Mouse (Mus musculus): Measurements from ENCODE around the gene Gm45337. TPM values are rescaled to one million over a fixed set of nuclear protein-coding genes. Genes with fewer than 3 reads are reported as not detected.
"Not testable (repeated sequence)": the region's sequence is repeated elsewhere in the genome, so short reads cannot be mapped to it uniquely, and the experiment has no call there.

The Gm45337 gene
- polyA plus RNA-seq (2012), result not detected in 2 replicates

DNA sequence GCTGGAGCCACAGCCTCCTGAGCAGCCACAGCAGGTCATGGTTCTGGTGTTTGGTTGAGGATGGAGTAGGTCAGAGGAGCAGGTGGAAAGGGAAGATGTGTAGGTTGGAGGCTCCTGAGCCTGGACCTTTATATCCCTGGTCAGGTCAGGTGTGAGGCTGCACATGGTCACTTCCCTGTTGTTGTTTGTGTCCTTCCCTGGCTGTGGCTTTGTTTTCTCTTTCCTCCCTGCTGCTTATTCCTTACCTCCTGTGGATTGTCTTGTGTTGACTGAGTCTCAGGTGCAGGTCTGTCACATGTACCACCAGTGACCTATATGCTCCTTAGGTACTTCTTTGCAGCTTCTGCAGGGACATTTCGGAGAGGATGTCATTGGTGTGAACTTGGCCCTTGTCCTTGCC, at the start of gene Gm45337:
Gm45337 (minus strand) TSS at position 101 of the 400 bp plus-strand sequence.
- no peak for TF ChIP-seq GATA1 (IDR thresholded peaks at IDR 0.05; ENCODE audit: low read length)

DNA sequence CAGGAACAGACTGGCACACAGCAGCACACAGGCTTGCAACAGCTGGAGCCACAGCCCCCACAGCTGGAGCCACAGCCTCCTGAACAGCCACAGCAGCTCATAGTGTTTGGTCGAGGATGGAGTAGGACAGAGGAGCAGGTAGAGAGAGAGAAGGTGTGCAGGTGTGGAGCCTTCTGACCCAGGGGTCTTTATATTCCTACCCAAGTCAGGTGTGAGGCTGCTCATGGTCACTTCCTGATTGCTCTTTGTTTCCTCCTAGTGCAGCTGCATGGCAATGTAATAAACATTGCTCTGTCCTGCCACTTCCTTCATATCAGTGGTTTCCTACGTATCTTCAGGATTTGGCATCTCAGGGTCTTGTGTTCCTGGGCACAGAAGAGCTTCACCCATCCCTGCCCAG, 45.9 kb upstream of the Gm45337 start, which contains the start of gene Gm10153:
Gm10153 (minus strand) TSS at position 101 of the 400 bp plus-strand sequence.
- no peak for TF ChIP-seq GATA1 (IDR thresholded peaks at IDR 0.05; ENCODE audit: low read length)

DNA sequence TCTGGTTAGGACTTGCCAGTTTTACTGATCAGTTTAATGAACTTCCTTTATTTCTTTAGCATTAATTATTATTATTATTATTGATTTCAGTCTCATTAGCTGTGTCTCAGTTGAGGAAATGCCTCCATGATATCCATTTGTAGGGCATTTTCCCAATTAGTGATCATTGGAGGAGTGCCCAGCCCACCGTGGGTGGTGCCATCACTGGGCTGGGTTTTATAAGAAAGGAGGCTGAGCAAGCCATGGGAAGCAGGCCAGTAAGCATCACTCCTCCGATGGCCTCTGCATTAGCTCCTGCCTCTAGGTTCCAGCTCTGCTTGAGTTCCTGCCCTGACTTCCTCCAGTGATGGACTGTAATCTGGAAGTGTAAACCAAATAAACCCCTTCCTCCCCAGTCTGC, 43.7 kb upstream of the Gm45337 start:
- TF ChIP-seq GATA1 (IDR thresholded peaks at IDR 0.05; ENCODE audit: low read length), result no peak

DNA sequence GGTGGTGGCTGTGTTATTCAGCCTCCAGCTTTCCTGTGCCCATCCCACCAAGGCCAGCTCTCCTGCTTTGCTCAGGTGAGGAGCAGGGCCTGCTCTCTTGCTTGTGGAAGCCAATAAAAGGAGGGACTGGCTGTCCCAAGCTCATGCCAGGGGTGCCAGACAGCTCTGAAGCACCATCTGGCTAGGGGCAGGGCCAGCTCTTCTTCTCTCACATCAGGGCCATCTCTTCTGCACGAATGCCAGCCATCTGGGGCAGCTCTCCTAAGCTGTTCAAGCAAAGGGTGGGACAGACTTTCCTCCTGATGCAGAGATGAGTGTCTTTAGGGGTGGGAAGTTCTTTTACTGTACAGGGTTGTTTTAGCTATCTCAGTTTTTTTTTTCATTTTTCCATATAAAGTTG, 36.6 kb upstream of the Gm45337 start:
- TF ChIP-seq GATA1 (IDR thresholded peaks at IDR 0.05; ENCODE audit: low read length), result no peak

DNA sequence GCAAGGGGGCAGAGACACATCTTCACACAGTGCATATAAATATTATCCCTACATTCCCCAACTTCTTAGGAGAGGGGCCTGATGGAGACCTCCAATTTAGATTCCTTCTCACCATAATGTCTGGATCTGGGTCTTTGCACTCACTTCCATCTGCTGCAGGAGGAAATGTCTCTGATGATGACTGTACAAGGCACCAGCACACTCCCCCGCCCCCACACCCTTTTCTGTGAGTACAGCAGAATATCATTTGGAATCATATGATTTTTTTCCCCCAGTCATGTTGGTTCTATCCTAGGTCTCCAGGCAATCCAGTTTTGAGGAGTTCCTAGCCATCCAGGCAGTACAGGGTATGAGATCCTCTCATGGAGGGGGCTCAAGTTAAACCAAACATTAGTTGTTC, 34.3 kb upstream of the Gm45337 start:
- TF ChIP-seq GATA1 (IDR thresholded peaks at IDR 0.05; ENCODE audit: low read length), result no peak

DNA sequence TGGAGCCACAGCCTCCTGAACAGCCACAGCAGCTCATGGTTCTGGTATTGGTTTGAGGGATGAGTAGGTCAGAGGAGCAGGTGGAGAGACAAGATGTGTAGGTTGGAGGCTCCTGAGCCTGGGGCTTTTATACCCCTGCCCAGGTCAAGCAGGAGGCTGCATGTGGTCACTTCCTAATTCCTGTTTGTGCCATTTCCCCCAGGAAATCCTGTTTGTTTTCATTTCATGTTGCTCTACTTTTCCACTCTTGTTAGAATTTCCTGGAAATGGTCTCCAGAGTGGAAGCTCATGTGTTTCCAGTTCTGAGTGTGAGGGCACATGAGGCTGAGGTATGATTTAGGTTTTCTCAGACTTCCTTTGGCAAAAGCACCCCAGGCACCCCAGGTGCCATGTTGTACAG, 31.5 kb upstream of the Gm45337 start, which contains the start of gene Krtap5-2:
Krtap5-2 (minus strand) TSS at position 101 of the 400 bp plus-strand sequence.
- TF ChIP-seq GATA1 (IDR thresholded peaks at IDR 0.05; ENCODE audit: low read length), result not testable (repeated sequence)

DNA sequence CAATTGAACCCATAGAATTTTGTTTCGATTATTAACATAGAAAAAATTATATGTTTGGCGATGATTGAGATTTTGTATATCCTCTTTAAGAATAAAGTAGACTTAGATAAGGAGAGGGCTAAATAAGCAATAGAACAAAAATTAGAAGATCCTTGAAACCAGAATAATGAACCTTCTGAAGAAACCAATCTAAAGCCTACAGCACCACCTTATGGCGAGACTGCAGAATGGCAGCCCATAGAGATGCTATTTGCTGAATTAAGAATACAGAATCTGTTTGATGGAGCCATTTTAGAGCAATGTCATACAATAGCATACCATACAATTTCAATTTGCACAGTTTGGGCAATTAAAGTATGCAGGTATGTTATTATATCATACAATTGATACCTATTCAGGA, 25.4 kb upstream of the Gm45337 start:
- TF ChIP-seq GATA1 (IDR thresholded peaks at IDR 0.05; ENCODE audit: low read length), result no peak

DNA sequence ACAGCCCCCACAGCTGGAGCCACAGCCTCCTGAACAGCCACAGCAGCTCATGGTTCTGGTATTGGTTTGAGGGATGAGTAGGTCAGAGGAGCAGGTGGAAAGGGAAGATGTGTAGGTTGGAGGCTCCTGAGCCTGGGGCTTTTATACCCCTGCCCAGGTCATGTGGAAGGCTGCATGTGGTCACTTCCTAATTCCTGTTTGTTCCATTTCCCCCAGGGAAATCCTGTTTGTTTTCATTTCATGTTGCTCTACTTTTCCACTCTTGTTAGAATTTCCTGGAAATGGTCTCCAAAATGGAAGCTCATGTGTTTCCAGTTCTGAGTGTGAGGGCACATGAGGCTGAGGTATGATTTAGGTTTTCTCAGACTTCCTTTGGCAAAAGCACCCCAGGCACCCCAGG, 21.2 kb upstream of the Gm45337 start, which contains the start of gene Gm4553:
Gm4553 (minus strand) TSS at position 101 of the 400 bp plus-strand sequence.
- not testable (repeated sequence) for TF ChIP-seq GATA1 (IDR thresholded peaks at IDR 0.05; ENCODE audit: low read length)

DNA sequence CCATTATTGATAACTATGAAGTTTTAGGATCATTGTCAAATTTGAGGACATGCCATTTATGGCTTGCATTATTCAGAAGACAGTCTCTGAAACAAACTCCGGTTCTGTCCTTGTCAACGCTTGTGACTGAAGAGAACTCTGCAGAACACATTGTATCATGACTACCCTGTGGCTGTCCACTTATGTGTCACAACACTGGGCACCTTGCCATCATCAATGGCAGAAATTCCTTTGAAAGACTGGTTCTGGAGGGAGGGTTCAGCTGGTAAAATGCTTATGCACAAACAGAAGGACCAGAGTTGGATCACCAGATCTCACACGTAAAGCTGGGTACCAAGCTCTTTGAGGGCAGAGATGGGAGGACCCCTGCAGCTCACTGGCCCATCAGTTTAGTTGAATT, 15.0 kb upstream of the Gm45337 start:
- TF ChIP-seq GATA1 (IDR thresholded peaks at IDR 0.05; ENCODE audit: low read length), result no peak

DNA sequence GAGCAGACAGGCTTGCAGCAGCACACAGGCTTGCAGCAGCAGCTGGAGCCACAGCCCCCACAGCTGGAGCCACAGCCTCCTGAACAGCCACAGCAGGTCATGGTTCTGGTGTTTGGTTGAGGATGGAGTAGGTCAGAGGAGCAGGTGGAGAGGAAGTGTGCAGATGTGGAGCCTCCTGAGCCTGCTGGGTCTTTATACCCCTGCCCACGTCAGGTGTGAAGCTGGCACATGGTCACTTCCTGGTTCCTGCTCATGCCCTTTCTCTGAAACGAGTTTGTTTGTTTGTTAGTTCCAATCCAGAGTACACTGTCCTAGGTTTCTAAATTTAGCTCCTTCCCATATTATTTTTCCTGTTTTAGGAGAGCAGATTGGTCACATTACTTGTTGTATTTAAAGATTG, 12.6 kb upstream of the Gm45337 start, which contains the start of gene Gm29735:
Gm29735 (minus strand) TSS at position 101 of the 400 bp plus-strand sequence.
- TF ChIP-seq GATA1 (IDR thresholded peaks at IDR 0.05; ENCODE audit: low read length), result not testable (repeated sequence)

DNA sequence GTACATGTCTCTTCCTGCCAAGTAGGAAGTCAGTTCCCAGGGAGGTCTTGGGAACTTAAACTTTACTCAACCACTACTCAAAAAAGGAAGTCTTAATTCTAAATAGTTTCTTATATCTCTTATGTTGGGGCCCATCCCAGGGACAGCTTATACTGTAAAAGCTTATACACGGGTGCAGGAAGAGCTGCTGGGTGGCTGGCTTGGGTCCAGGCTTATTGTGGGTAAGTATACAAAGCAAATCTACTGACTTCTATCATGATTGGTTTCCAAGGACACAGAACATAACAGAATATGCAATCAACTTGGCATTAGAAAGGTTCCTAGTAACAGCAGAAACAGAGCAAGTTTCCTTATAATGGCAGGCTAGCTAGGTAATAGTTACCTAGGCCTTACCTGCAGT, 10.9 kb upstream of the Gm45337 start:
- TF ChIP-seq GATA1 (IDR thresholded peaks at IDR 0.05; ENCODE audit: low read length), result no peak

DNA sequence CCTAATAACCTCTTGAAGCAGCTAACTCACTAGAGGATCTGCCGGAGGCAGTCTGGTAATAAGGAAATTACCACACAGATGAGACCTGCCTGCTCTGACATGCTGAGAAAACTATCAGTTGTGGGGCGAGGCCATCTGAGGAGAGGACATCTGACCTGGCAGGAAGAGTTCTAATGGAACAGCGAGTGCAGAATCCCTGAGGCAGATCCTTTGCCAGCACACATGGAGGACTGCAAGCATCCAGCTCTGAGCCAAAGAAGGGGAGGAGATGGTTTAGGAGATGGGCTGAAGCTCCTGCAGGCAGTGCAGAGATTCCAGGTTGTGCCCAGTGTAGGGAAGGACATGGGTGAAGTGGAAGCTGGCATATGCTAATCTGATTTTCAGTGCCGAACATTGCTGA, 7.8 kb upstream of the Gm45337 start:
- no peak for TF ChIP-seq GATA1 (IDR thresholded peaks at IDR 0.05; ENCODE audit: low read length)

DNA sequence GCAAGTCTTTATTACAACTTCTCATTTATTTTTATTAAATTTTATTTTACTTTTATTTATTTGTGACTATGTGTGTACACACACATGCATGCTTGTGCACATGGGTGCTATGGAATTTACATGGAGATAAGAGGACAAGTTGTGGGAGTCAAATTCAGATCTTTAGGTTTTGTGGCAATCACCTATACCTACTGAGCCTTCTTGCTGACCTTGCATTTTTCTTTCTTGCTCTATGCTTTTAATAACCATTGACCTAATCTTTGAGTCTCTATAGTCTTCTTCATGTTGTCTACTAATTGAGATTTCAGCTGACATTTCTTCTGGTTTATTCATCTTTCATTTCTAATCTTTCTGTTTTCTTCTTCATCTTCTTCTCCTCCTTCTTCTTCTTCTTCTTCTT, 4.2 kb upstream of the Gm45337 start:
- TF ChIP-seq GATA1 (IDR thresholded peaks at IDR 0.05; ENCODE audit: low read length), result no peak

DNA sequence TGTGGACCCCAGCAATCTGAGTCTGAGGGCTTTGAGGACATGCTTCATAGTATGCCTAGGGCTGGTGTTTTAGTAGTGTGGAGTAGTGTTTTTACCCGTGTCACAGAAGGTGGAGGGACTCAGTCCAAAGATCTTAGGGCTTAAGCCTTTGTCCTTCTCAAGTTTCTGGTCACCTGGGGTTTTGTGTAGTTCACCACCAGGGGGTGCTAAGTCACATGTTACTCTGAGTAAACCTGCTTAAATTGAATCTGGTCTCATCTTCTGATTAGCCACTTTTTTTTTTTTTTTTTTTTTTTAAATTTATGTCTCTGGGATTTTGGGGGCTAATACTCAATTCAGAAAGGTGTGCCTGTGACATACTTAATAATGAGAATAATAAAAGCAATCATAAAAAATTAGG, 1.6 kb upstream of the Gm45337 start:
- TF ChIP-seq GATA1 (IDR thresholded peaks at IDR 0.05; ENCODE audit: low read length), result no peak

DNA sequence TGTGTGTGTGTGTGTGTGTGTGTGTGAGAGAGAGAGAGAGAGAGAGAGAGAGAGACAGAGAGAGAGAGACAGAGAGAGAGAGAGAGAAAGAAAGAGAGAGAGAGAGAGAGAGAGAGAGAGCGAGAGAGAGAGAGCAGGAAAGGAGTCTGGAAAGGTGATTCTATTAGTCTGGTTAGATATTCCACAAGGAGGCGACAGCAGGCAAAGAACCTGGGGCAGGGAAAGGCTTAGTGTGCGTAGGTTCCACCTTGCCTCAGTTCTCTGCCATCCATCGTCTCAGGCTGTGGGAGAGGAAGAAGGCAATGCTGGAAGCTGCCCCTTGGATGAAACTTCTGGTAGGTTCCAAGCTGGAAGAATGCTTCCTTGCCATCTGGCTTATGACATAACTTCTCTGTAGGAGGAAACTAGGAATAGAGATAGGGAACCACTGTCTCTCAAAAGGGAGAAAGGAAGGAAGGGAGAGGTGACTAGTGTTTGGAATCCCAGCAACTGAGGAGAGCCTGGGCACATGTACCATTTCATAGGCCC, 1.1 kb upstream of the Gm45337 start:
- TF ChIP-seq GATA1 (IDR thresholded peaks at IDR 0.05; ENCODE audit: low read length), result no peak

DNA sequence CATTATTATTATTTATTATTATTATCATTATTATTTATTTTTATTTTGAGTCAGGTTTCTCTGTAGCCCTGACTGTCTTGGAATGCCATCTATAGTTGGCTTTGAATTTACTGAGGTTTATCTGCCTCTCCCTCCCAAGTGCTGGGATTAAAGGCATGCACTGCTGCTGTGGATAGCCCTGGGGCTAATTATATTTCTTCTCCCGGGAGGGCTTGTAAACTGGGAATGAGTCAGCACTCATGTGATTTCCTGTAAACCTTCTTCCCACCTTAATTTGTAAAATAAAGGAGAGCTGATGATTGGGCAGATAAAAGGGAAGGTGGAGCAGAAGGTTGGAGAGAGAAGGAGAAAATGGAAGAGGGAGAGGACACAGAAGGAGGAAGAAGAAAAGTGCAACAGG, 3.7 kb downstream of the Gm45337 start:
- TF ChIP-seq GATA1 (IDR thresholded peaks at IDR 0.05; ENCODE audit: low read length), result no peak

DNA sequence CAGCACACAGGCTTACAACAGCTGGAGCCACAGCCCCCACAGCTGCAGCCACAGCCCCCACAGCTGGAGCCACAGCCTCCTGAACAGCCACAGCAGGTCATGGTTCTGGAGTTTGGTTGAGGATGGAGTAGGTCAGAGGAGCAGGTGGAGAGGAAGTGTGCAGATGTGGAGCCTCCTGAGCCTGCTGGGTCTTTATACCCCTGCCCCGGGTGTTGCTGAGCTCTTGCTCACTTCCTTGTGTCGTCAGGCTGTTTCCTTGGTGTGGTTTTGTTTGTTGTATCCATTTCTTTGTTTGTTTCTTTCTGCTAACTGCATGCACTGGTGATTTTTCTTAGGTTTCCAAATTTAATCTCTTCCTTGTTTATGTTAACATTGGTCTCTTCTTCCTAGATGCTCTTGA, 8.5 kb downstream of the Gm45337 start, which contains the start of gene Gm39115:
Gm39115 (minus strand) TSS at position 101 of the 400 bp plus-strand sequence.
- not testable (repeated sequence) for TF ChIP-seq GATA1 (IDR thresholded peaks at IDR 0.05; ENCODE audit: low read length)

Data from G1E-ER4 (cell line).